Mouse (Mus musculus) regulatory T cell (primary cell): ENCODE data around the gene Pold2.
"Not testable (repeated sequence)": the region's sequence is repeated elsewhere in the genome, so short reads cannot be mapped to it uniquely, and the experiment has no call there.

Experiments used
- in situ Hi-C: fragments of 300-600 bp; cut with MboI, MseI; formaldehyde crosslinking; loops from one replicate; pipeline ENCODE4 v1.15.1; 2025; ENCODE audit warnings: high pct_unique_total_duplicates

Gene Pold2

DNA sequence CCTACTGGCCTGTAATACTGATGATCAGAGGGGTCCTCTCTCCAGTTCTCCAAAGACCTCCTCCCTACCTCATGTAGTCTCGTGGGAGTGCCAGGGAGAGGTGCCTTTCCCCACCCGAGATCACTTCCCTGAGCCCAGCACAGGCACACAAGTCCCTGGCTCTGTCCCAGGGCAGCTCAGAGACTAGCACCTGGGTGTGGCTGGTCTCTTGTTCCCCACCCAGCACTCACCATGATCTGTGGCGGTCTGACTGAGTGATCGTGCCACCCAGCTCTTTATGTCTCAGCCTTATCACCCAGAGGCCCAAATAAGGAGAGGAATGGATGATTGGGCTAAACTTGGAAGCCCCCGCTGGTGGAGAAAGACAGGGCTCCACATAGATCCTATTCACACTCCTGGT lies 20.4 kb upstream of the Pold2 start, which contains the start of gene Myl7:
TSS of gene Myl7 (minus strand) at position 252 of the 400 bp plus-strand sequence.
- in situ Hi-C loops, result no loop called here

GRCm38 (mm10) chr11:5897839-5898238 lies 19.7 kb upstream of the Pold2 start:
- in situ Hi-C loops, result no loop called here

- in situ Hi-C loops, result no loop called here
Measured at GRCm38 (mm10) chr11:5897230-5897629, 19.1 kb upstream of the Pold2 start.

GRCm38 (mm10) chr11:5893807-5894206 lies 15.7 kb upstream of the Pold2 start:
- in situ Hi-C loops, result no loop called here

- in situ Hi-C loops, result no loop called here
Measured at GRCm38 (mm10) chr11:5892810-5893368, 14.8 kb upstream of the Pold2 start.

DNA sequence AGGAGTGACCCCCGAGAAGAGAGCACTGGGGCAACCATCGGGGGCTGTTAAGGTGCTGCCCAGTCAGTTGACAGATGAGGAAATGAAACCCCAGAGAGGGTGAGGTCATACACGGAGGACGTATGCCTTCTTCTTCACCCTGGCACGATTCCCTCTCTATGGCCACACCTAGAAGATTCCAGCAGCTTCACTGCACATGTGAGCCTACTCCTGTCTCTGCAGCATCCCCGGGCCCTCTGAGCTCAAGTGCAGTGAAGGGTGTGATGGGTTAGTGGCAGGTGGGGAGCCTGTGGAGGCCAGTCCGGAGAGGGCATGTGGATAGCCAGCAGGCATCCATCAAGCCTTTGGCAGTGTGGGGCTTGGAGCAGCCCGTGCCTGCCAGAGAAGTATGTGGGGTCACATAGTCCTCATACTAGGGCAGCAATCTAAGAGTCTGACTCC lies 14.1 kb upstream of the Pold2 start:
- in situ Hi-C loops, result no loop called here

DNA sequence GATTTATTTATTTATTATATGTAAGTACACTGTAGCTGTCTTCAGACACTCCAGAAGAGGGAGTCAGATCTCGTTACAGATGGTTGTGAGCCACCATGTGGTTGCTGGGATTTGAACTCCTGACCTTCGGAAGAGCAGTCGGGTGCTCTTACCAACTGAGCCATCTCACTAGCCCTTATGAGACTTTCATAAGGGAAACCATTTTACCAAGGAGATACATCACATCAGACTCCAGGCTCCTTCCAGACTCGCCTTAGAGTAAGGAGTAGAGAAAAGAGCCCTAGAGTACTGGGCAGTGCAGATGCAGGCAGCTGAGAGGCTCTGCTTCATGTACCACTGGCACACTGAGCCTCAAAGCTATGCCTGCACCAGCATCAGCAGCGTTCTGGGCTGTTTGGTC lies 10.5 kb upstream of the Pold2 start:
- in situ Hi-C loops, result not testable (repeated sequence)

- in situ Hi-C loops, result no loop called here
Measured at GRCm38 (mm10) chr11:5887250-5887649, 9.2 kb upstream of the Pold2 start.

GRCm38 (mm10) chr11:5886187-5886586 lies 8.1 kb upstream of the Pold2 start:
- in situ Hi-C loops, result no loop called here

DNA sequence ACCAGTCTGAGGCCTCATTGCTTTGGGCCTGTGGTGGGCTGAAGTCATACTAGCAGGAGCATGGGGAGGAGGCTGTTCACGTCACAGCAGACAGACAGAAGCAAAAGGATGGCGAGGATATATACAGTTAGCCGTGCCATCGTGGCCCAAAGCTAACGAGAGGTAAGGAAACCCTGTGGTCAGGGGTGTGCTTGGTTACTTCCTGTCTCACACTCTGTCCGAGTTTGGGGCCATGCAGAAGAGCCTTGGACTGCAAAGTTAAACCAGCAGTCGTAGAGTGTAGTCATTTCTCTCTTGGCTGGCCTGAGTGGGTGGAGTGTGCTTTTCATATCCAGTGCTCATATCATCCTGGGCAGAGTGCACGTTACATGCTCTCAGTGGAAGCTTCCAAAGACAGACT lies 4.4 kb upstream of the Pold2 start:
- in situ Hi-C loops, result no loop called here

GRCm38 (mm10) chr11:5879905-5880304 lies 1.8 kb upstream of the Pold2 start:
- in situ Hi-C loops, result no loop called here

- in situ Hi-C loops, result no loop called here
Measured at GRCm38 (mm10) chr11:5878661-5879060, 569 bp upstream of the Pold2 start.

DNA sequence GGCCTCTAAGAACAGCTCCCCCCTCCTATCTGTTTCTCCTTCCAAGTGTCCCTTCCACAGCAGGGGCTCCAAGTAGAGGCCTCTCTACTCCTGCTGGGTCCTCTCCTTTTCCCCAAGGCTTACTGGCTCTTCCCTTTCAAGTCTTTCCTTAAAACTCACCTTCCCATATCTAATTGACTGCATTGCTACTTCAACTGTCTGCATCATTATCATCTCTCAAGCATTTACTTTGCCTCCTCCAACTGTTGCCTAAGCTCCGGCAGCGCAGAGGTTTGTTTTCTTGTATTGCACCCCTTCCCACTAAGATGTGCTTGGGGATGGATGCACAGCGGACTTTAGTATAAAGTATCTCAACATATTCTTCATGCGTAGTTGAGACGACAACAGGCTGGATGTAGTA lies 671 bp downstream of the Pold2 start:
- in situ Hi-C loops, result no loop called here

GRCm38 (mm10) chr11:5873192-5873591 lies 4.9 kb downstream of the Pold2 start:
- in situ Hi-C loops, result loop anchor here (5.0 kb wide), 1 partner anchor 76 kb away; no protein-coding TSS in a partner anchor

- in situ Hi-C loops, result loop anchor here (5.0 kb wide), 1 partner anchor 75 kb away; no protein-coding TSS in a partner anchor
Measured at GRCm38 (mm10) chr11:5872707-5873106, 5.4 kb downstream of the Pold2 start.

- in situ Hi-C loops, result loop anchor here (5.0 kb wide), 1 partner anchor 73 kb away; no protein-coding TSS in a partner anchor
Measured at GRCm38 (mm10) chr11:5870069-5870468, 8.0 kb downstream of the Pold2 start.

GRCm38 (mm10) chr11:5869331-5869730 lies 8.8 kb downstream of the Pold2 start:
- in situ Hi-C loops, result no loop called here

- in situ Hi-C loops, result no loop called here
Measured at GRCm38 (mm10) chr11:5868324-5868723, 9.8 kb downstream of the Pold2 start.

- in situ Hi-C loops, result no loop called here
Measured at GRCm38 (mm10) chr11:5867196-5867595, 10.9 kb downstream of the Pold2 start.

- in situ Hi-C loops, result no loop called here
Measured at GRCm38 (mm10) chr11:5862394-5863105, 15.5 kb downstream of the Pold2 start.

GRCm38 (mm10) chr11:5861678-5862393 lies 16.3 kb downstream of the Pold2 start, which contains the start of gene Aebp1:
TSS of gene Aebp1 (plus strand) at chr11:5861947.
- in situ Hi-C loops, result no loop called here

GRCm38 (mm10) chr11:5860639-5861038 lies 17.5 kb downstream of the Pold2 start:
- in situ Hi-C loops, result no loop called here
